Mouse (Mus musculus): ENCODE data around the gene Nup85. TPM values are rescaled to one million over a fixed set of nuclear protein-coding genes. Genes with fewer than 3 reads are reported as not detected.
"Not testable (repeated sequence)": the region's sequence is repeated elsewhere in the genome, so short reads cannot be mapped to it uniquely, and the experiment has no call there.

The Nup85 gene
- polyA plus RNA-seq, 1 experiment from 2014 or later: 106 TPM

- ATAC-seq; H3K27ac ChIP-seq (ENCODE audit: low read length); H3K9me3 ChIP-seq (replicated peaks; ENCODE audit: control insufficient read depth, low read length, poor library complexity, severe bottlenecking); H3K4me2 ChIP-seq (ENCODE audit: low read length); H3K9ac ChIP-seq (ENCODE audit: low read depth, low read length); H3K4me3 ChIP-seq (ENCODE audit: low read depth, low read length); H3K4me1 ChIP-seq (ENCODE audit: control insufficient read depth, insufficient read depth, low read length); H3K27me3 ChIP-seq (ENCODE audit: control insufficient read depth, insufficient read depth, low read depth, low read length): not testable (repeated sequence)
- 85% methylated on average over 3 of the region's 3 CpGs for WGBS
- peaks cover 36% of the 10 kb centered on the region for H3K36me3 ChIP-seq (ENCODE audit: control insufficient read depth, insufficient read depth, low read length)
These were observed 37.8 kb upstream of the Nup85 start for GRCm38 (mm10) chr11:115526446-115526845.

- H3K4me2 ChIP-seq (ENCODE audit: low read length): peak overlapping the region; percentile 85
- WGBS: 6% methylated on average over 11 of the region's 11 CpGs
These were observed 29.4 kb upstream of the Nup85 start for GRCm38 (mm10) chr11:115534759-115535371.

GRCm38 (mm10) chr11:115535401-115536037 lies 28.7 kb upstream of the Nup85 start:
- H3K36me3 ChIP-seq (ENCODE audit: control insufficient read depth, insufficient read depth, low read length): 0 out of 2 replicates have a peak, but pooled peaks cover 8% of the 10 kb centered on the region
- H3K4me2 ChIP-seq (ENCODE audit: low read length): peak overlapping the region; percentile 85
- peaks cover 15% of the 10 kb centered on the region for H3K4me1 ChIP-seq (ENCODE audit: control insufficient read depth, insufficient read depth, low read length)
- no peaks in the 10 kb centered on the region for H3K27me3 ChIP-seq (ENCODE audit: control insufficient read depth, insufficient read depth, low read depth, low read length)
- H3K9me3 ChIP-seq (replicated peaks; ENCODE audit: control insufficient read depth, low read length, poor library complexity, severe bottlenecking): no peaks in the 10 kb centered on the region
- WGBS: 0% methylated on average over 43 of the region's 84 CpGs
- peak overlapping the region; percentile 99 for H3K27ac ChIP-seq (ENCODE audit: low read length)
- H3K4me3 ChIP-seq (ENCODE audit: low read depth, low read length): peak overlapping the region; percentile 96
- ATAC-seq: peak; percentile 75
- peak overlapping the region; percentile 92 for H3K9ac ChIP-seq (ENCODE audit: low read depth, low read length)

More at GRCm38 (mm10) chr11:115534759-115535371, 29.4 kb upstream of the Nup85 start:
- peaks cover 15% of the 10 kb centered on the region for H3K4me1 ChIP-seq (ENCODE audit: control insufficient read depth, insufficient read depth, low read length)
- no peak for ATAC-seq
- peak overlapping the region; percentile 92 for H3K9ac ChIP-seq (ENCODE audit: low read depth, low read length)
- peaks cover 9% of the 10 kb centered on the region; the same call in 1 of the 2 replicates for H3K36me3 ChIP-seq (ENCODE audit: control insufficient read depth, insufficient read depth, low read length)
- no peaks in the 10 kb centered on the region for H3K27me3 ChIP-seq (ENCODE audit: control insufficient read depth, insufficient read depth, low read depth, low read length)
- H3K4me3 ChIP-seq (ENCODE audit: low read depth, low read length): peak overlapping the region; percentile 96
- H3K9me3 ChIP-seq (replicated peaks; ENCODE audit: control insufficient read depth, low read length, poor library complexity, severe bottlenecking): no peaks in the 10 kb centered on the region
- H3K27ac ChIP-seq (ENCODE audit: low read length): peak overlapping the region; percentile 99

GRCm38 (mm10) chr11:115536038-115536681 lies 28.1 kb upstream of the Nup85 start, which contains the start of gene Sumo2:
TSS of gene Sumo2 (minus strand) at chr11:115536276.
- Histone ChIP-seq H3K4me2 (ENCODE audit: low read length) (peak within 1 kb of the TSS; percentile 85), H3K4me3 (ENCODE audit: low read depth, low read length) (peak within 1 kb of the TSS; percentile 96), H3K9me3 (replicated peaks; ENCODE audit: control insufficient read depth, low read length, poor library complexity, severe bottlenecking) (no peaks in the 10 kb centered on the region), H3K4me1 (ENCODE audit: control insufficient read depth, insufficient read depth, low read length) (peaks cover 15% of the 10 kb centered on the region), H3K9ac (ENCODE audit: low read depth, low read length) (peak within 1 kb of the TSS; percentile 92), H3K27ac (ENCODE audit: low read length) (peak within 1 kb of the TSS; percentile 99), H3K27me3 (ENCODE audit: control insufficient read depth, insufficient read depth, low read depth, low read length) (no peaks in the 10 kb centered on the region), H3K36me3 (ENCODE audit: control insufficient read depth, insufficient read depth, low read length) (0 out of 2 replicates have a peak, but pooled peaks cover 8% of the 10 kb centered on the region)
- ATAC-seq: peak; percentile 87
- WGBS: under 1% methylated on average over 58 of the region's 70 CpGs

- peak overlapping the region; percentile 99 for H3K27ac ChIP-seq (ENCODE audit: low read length)
- H3K9me3 ChIP-seq (replicated peaks; ENCODE audit: control insufficient read depth, low read length, poor library complexity, severe bottlenecking): no peaks in the 10 kb centered on the region
- peak overlapping the region; percentile 60; the same call in 1 of the 2 replicates for H3K9ac ChIP-seq (ENCODE audit: low read depth, low read length)
- ATAC-seq: no peak; the same call in 1 of the 2 replicates
- H3K4me1 ChIP-seq (ENCODE audit: control insufficient read depth, insufficient read depth, low read length): peaks cover 15% of the 10 kb centered on the region
- H3K36me3 ChIP-seq (ENCODE audit: control insufficient read depth, insufficient read depth, low read length): 0 out of 2 replicates have a peak, but pooled peaks cover 4% of the 10 kb centered on the region
- H3K27me3 ChIP-seq (ENCODE audit: control insufficient read depth, insufficient read depth, low read depth, low read length): no peaks in the 10 kb centered on the region
- peak overlapping the region; percentile 96 for H3K4me3 ChIP-seq (ENCODE audit: low read depth, low read length)
- WGBS: 82% methylated on average over 10 of the region's 10 CpGs
- peak overlapping the region; percentile 62 for H3K4me2 ChIP-seq (ENCODE audit: low read length)
These were observed 27.2 kb upstream of the Nup85 start for GRCm38 (mm10) chr11:115536856-115537568.

- no peak overlapping the region for H3K27ac ChIP-seq (ENCODE audit: low read length)
- no peak overlapping the region for H3K4me3 ChIP-seq (ENCODE audit: low read depth, low read length)
- WGBS: 67% methylated on average over 2 of the region's 2 CpGs
- H3K9ac ChIP-seq (ENCODE audit: low read depth, low read length): no peak overlapping the region
- no peaks in the 10 kb centered on the region for H3K27me3 ChIP-seq (ENCODE audit: control insufficient read depth, insufficient read depth, low read depth, low read length)
- peaks cover 15% of the 10 kb centered on the region for H3K4me1 ChIP-seq (ENCODE audit: control insufficient read depth, insufficient read depth, low read length)
- H3K36me3 ChIP-seq (ENCODE audit: control insufficient read depth, insufficient read depth, low read length): 0 out of 2 replicates have a peak, but pooled peaks cover under 1% of the 10 kb centered on the region
- no peak overlapping the region for H3K4me2 ChIP-seq (ENCODE audit: low read length)
- no peak for ATAC-seq
- H3K9me3 ChIP-seq (replicated peaks; ENCODE audit: control insufficient read depth, low read length, poor library complexity, severe bottlenecking): no peaks in the 10 kb centered on the region
These were observed 26.2 kb upstream of the Nup85 start for GRCm38 (mm10) chr11:115538045-115538444.

- ATAC-seq: no peak
- H3K27me3 ChIP-seq (ENCODE audit: control insufficient read depth, insufficient read depth, low read depth, low read length): no peaks in the 10 kb centered on the region
- H3K27ac ChIP-seq (ENCODE audit: low read length): no peak overlapping the region
- no peaks in the 10 kb centered on the region for H3K36me3 ChIP-seq (ENCODE audit: control insufficient read depth, insufficient read depth, low read length)
- H3K4me2 ChIP-seq (ENCODE audit: low read length): no peak overlapping the region
- H3K4me1 ChIP-seq (ENCODE audit: control insufficient read depth, insufficient read depth, low read length): no peaks in the 10 kb centered on the region
- H3K9me3 ChIP-seq (replicated peaks; ENCODE audit: control insufficient read depth, low read length, poor library complexity, severe bottlenecking): no peaks in the 10 kb centered on the region
- 85% methylated on average over 4 of the region's 4 CpGs for WGBS
- no peak overlapping the region for H3K4me3 ChIP-seq (ENCODE audit: low read depth, low read length)
- no peak overlapping the region for H3K9ac ChIP-seq (ENCODE audit: low read depth, low read length)
These were observed 20.7 kb upstream of the Nup85 start for GRCm38 (mm10) chr11:115543571-115543970.

GRCm38 (mm10) chr11:115552783-115553182 lies 11.5 kb upstream of the Nup85 start:
- 64% methylated on average over 4 of the region's 4 CpGs for WGBS
- Histone ChIP-seq H3K4me1 (ENCODE audit: control insufficient read depth, insufficient read depth, low read length) (no peaks in the 10 kb centered on the region), H3K27ac (ENCODE audit: low read length) (no peak overlapping the region), H3K4me2 (ENCODE audit: low read length) (no peak overlapping the region), H3K4me3 (ENCODE audit: low read depth, low read length) (no peak overlapping the region), H3K27me3 (ENCODE audit: control insufficient read depth, insufficient read depth, low read depth, low read length) (no peaks in the 10 kb centered on the region), H3K9me3 (replicated peaks; ENCODE audit: control insufficient read depth, low read length, poor library complexity, severe bottlenecking) (no peaks in the 10 kb centered on the region), H3K9ac (ENCODE audit: low read depth, low read length) (no peak overlapping the region), H3K36me3 (ENCODE audit: control insufficient read depth, insufficient read depth, low read length) (no peaks in the 10 kb centered on the region)
- no peak for ATAC-seq

All from midbrain, embryonic 16.5 days (tissue).